Mouse (Mus musculus) megakaryocyte, embryonic 14.5 days (primary cell): ENCODE data around the gene Gba2. TPM values are rescaled to one million over a fixed set of nuclear protein-coding genes. Genes with fewer than 3 reads are reported as not detected.

ENCODE experiments used
- H3K27me3 ChIP-seq: replicated peaks from 2 replicates; pipeline ENCODE3; 2012; ENCODE audit warnings: inconsistent platforms
- H3K36me3 ChIP-seq: replicated peaks from 2 replicates; pipeline ENCODE3; 2012; ENCODE audit warnings: low read length, inconsistent platforms, mixed read lengths
- H3K4me1 ChIP-seq: 2 replicates; pipeline ENCODE4 v1.6.1; 2012; ENCODE audit warnings: inconsistent platforms
- H3K4me3 ChIP-seq: replicated peaks from 2 replicates; pipeline ENCODE3; 2012; ENCODE audit warnings: moderate library complexity, mild to moderate bottlenecking, inconsistent platforms
- H3K9me3 ChIP-seq: 2 replicates; pipeline ENCODE4 v1.6.1; 2012; ENCODE audit warnings: inconsistent platforms
- FLI1 ChIP-seq: IDR thresholded peaks from 2 replicates; pipeline ENCODE4 v1.6.1; 2012; ENCODE audit warnings: low read length, inconsistent platforms, mixed read lengths
- GATA1 ChIP-seq: IDR thresholded peaks from 3 replicates; pipeline ENCODE4 v1.6.1; 2012; ENCODE audit warnings: mixed read lengths, low read length, inconsistent platforms, borderline replicate concordance
- polyA plus RNA-seq: library from polyadenylated mRNA; stranded (reverse); fragments of >175 nt; gene quantifications from 2 replicates; pipeline ENCODE4 v1.2.3, GENCODE M21; 2012; ENCODE audit warnings: low replicate concordance; ENCODE audit not compliant: insufficient read depth

Gba2 gene
- polyA plus RNA-seq, 1 experiment: 9.1 TPM

DNA sequence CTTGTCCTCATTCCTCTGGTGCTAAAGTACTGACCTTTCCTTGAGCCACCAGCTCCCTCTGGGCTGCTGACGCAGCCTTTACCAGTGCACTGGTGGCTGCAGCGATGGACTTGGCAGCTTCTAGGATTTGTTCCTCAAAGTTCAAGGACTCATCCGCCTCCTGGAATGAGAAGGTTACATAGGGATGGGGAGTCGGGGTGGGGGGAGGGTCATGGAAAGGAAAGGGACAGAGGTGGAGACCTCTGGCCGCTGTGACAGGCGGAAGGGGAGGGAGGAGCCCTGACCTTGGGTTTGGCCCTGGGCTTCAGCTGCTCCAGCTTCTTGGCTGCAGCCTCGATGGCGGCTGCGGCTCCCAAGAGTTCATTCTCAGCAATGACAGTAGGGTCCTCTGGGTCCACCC is 45.4 kb downstream of the Gba2 start:
- Histone ChIP-seq H3K27me3 (no peaks in the 10 kb centered on the region), H3K36me3 (peaks cover 88% of the 10 kb centered on the region), H3K4me1 (peaks cover 57% of the 10 kb centered on the region), H3K9me3 (no peaks in the 10 kb centered on the region), H3K4me3 (no peak overlapping the region)
- TF ChIP-seq FLI1 (no peak), GATA1 (no peak)

DNA sequence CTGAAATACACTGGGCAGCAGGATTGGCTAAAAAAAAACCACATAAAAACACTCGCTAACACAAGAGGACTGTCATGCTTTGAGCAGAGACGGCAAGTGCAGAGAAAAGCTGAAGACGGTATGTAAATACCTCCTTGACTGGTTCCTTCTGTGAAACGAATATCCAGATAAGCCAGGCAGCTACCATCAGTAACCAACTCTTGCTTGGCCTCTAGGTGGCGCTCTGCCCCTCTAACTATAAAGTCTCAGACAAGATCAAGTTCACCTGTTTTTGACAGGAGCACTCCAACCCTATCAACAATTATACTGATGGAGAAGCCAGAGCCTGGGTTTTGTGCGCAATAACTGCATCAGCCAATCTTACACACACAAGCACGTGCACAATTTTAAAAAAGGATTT is 48.1 kb downstream of the Gba2 start:
- Histone ChIP-seq H3K36me3 (peaks cover 61% of the 10 kb centered on the region), H3K4me1 (peaks cover 35% of the 10 kb centered on the region)
- TF ChIP-seq FLI1 (no peak), GATA1 (no peak)

DNA sequence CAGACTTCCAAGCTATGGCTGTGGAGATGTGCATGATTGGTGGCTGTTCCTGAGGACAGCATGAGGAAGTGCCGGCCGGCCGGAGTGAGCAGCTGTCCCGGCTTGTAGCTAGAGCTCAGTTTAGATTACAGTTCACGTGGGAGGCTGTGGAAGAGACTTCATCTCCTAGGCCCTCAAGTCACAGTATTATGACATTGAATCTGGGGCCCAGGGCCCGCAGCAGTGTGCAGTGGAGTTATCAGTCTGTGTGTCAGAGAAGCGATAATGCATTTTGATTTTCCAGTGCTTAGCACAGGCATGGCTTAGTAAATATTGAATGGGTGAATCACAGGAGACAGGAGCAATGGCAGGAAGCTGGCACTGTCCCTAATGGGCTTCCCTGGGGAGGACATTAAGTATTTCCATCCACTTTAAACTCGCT is 48.6 kb downstream of the Gba2 start:
- peaks cover 5% of the 10 kb centered on the region for H3K27me3 ChIP-seq
- peaks cover 30% of the 10 kb centered on the region for H3K4me1 ChIP-seq
- peaks cover 57% of the 10 kb centered on the region for H3K36me3 ChIP-seq
- TF ChIP-seq GATA1 (no peak), FLI1 (no peak)
- H3K9me3 ChIP-seq: peaks cover 3% of the 10 kb centered on the region; the same call in 1 of the 2 replicates
- no peak overlapping the region for H3K4me3 ChIP-seq

More for the DNA sequence above, 48.1 kb downstream of the Gba2 start:
- H3K4me3 ChIP-seq: no peak overlapping the region
- peaks cover 3% of the 10 kb centered on the region; the same call in 1 of the 2 replicates for H3K9me3 ChIP-seq
- H3K27me3 ChIP-seq: peaks cover 1% of the 10 kb centered on the region

DNA sequence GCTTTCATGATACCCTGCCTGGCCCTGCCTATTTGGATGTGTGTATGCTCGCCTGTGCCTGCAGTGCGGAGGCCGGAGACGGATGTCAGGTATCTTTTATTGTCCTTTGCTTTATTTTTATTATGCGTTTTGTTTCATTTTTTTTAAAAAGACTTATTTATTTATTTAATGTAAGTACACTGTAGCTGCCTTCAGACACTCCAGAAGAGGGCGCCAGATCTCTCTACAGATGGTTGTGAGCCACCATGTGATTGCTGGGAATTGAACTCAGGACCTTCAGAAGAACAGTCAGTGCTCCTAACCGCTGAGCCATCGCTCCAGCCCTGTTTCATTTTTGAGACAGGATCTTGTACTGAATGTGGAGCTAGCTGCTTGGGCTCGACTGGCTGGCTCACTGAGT is 50.2 kb downstream of the Gba2 start:
- TF ChIP-seq GATA1 (no peak), FLI1 (no peak)
- H3K4me3 ChIP-seq: no peak overlapping the region
- peaks cover 20% of the 10 kb centered on the region for H3K27me3 ChIP-seq
- peaks cover 40% of the 10 kb centered on the region for H3K36me3 ChIP-seq
- H3K4me1 ChIP-seq: peaks cover 31% of the 10 kb centered on the region
- H3K9me3 ChIP-seq: peaks cover 3% of the 10 kb centered on the region; the same call in 1 of the 2 replicates

DNA sequence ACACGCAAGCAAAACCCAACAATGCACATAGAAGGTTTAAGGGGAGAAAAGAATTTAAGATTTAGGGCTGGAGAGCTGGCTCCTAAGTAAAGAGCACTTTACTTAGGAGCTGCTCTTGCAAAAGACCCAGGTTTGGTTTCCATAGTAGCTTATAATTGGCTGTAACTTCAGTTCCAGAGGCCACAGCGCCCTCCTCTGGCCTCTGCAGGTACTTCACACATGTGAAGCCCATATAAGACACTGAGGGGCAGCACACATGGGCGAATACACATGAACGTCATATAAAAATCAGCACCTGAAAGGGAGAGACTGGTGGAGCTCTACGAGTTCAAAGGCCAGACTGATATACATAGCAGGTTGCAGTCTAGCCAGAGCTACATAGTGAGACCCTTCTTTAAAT is 50.8 kb downstream of the Gba2 start:
- Histone ChIP-seq H3K9me3 (peaks cover 3% of the 10 kb centered on the region; the same call in 1 of the 2 replicates), H3K36me3 (peaks cover 34% of the 10 kb centered on the region), H3K27me3 (peaks cover 26% of the 10 kb centered on the region), H3K4me3 (no peak overlapping the region), H3K4me1 (peaks cover 33% of the 10 kb centered on the region)
- no peak for TF ChIP-seq GATA1
- TF ChIP-seq FLI1: no peak

DNA sequence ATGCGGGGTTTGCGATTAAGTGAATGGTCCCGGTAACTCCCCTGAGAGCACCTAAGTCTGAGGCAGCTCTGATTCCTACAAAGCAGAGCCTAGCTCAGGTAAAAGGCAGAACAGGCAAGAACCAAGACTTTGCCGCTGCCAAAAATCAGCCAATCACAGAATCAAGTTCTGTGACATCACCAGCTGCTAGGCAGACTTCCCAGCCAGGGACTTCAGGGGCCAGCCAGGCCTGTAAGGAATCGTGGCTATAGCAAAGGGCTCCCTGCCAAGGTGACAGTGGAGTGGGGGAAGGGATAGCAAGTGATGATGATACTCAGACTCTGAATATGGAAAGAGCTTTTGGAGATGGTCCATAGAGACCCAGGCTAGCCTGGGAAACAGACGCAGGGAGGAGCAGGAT is 58.7 kb downstream of the Gba2 start:
- Histone ChIP-seq H3K4me1 (peaks cover 76% of the 10 kb centered on the region), H3K27me3 (peaks cover 58% of the 10 kb centered on the region), H3K9me3 (no peaks in the 10 kb centered on the region), H3K4me3 (no peak overlapping the region), H3K36me3 (no peaks in the 10 kb centered on the region)
- TF ChIP-seq GATA1: no peak
- no peak for TF ChIP-seq FLI1

DNA sequence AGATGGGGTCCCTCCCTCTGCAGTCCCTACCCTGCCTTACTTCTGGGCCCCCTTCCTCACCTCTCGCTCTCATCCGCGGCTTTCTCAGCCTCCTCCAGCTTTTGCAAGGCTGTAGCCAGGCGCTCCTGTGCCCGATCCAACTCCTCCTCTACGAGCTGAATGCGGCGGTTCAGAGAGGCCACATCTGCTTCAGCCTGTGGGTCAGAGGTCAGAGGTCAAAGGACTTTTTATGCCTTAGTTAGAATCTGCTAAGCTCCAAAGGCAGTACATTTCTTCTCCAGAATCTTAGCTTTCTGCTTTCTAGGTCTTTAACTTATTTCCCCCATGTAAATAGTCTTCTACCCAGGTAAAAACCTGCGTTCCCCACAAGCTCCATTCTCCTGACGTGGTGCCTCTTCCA is 59.1 kb downstream of the Gba2 start:
- TF ChIP-seq GATA1 (no peak), FLI1 (no peak)
- Histone ChIP-seq H3K27me3 (peaks cover 56% of the 10 kb centered on the region), H3K36me3 (no peaks in the 10 kb centered on the region), H3K9me3 (no peaks in the 10 kb centered on the region), H3K4me1 (peaks cover 75% of the 10 kb centered on the region), H3K4me3 (no peak overlapping the region)

Other genes starting within 250 kb of the Gba2 start
- 11.5 and 32.0 TPM in 2 replicates for gene Rusc2, start 196.9 kb downstream of the Gba2 start, polyA plus RNA-seq
- gene Fam166b, start 149.7 kb downstream of the Gba2 start, polyA plus RNA-seq: 0.55 TPM in 1 of 2 replicates, not detected in the other
- gene Tesk1, start 136.9 kb downstream of the Gba2 start, polyA plus RNA-seq: 28.2 and 39.0 TPM in 2 replicates
- 3.1 and 26.7 TPM in 2 replicates for gene Cd72, start 124.2 kb downstream of the Gba2 start, polyA plus RNA-seq
- gene Sit1, start 95.1 kb downstream of the Gba2 start, polyA plus RNA-seq: 3.9 TPM in 1 of 2 replicates, not detected in the other
- gene Ccdc107, start 86.0 kb downstream of the Gba2 start, polyA plus RNA-seq: 74.6 and 104 TPM in 2 replicates
- gene Arhgef39, start 79.2 kb downstream of the Gba2 start, polyA plus RNA-seq: 9.6 and 20.9 TPM in 2 replicates
- 1.4 and 11.2 TPM in 2 replicates for gene Car9, start 71.9 kb downstream of the Gba2 start, polyA plus RNA-seq
- gene Tpm2, start 55.1 kb downstream of the Gba2 start, polyA plus RNA-seq: 4.7 TPM in 1 of 2 replicates, not detected in the other
- gene Creb3, start 16.5 kb downstream of the Gba2 start, polyA plus RNA-seq: 2.7 TPM in 1 of 2 replicates, not detected in the other
- gene Tln1, start 16.2 kb downstream of the Gba2 start, polyA plus RNA-seq: 637 and 823 TPM in 2 replicates
- 26.9 and 28.2 TPM in 2 replicates for gene Rgp1, start 158 bp downstream of the Gba2 start, polyA plus RNA-seq
- not detected in 2 replicates for gene Msmp, start 5.6 kb upstream of the Gba2 start, polyA plus RNA-seq
- not detected in 2 replicates for gene Npr2, start 53.1 kb upstream of the Gba2 start, polyA plus RNA-seq
- not detected in 2 replicates for gene Spag8, start 74.7 kb upstream of the Gba2 start, polyA plus RNA-seq
- 8.0 and 30.1 TPM in 2 replicates for gene Hint2, start 77.6 kb upstream of the Gba2 start, polyA plus RNA-seq
- gene Tmem8b, start 90.1 kb upstream of the Gba2 start, polyA plus RNA-seq: 2.8 TPM in 1 of 2 replicates, not detected in the other
- gene Fam221b, start 90.3 kb upstream of the Gba2 start, polyA plus RNA-seq: 0.29 TPM in 1 of 2 replicates, not detected in the other
- gene Olfr70, start 121.9 kb upstream of the Gba2 start, polyA plus RNA-seq: not detected in 2 replicates
- gene Olfr71, start 131.4 kb upstream of the Gba2 start, polyA plus RNA-seq: not detected in 2 replicates
- 0.12 TPM in 1 of 2 replicates, not detected in the other for gene Hrct1, start 148.3 kb upstream of the Gba2 start, polyA plus RNA-seq
- gene Spaar, start 151.2 kb upstream of the Gba2 start, polyA plus RNA-seq: not detected in 2 replicates
- gene Olfr159, start 192.1 kb upstream of the Gba2 start, polyA plus RNA-seq: not detected in 2 replicates
- gene Olfr156, start 245.0 kb upstream of the Gba2 start, polyA plus RNA-seq: not detected in 2 replicates